Mouse (Mus musculus) heart, adult 2 months (tissue): Measurements from ENCODE around the gene Gata2. TPM values are rescaled to one million over a fixed set of nuclear protein-coding genes. Genes with fewer than 3 reads are reported as not detected.

ENCODE experiments used
- DNase-seq, 2 experiments: peaks; one replicate each; pipeline ENCODE4 v3.0.0; 2021
- H3K27ac ChIP-seq: fragments of 200-600 bp; 2 replicates; pipeline ENCODE4 v1.8.1; 2022
- H3K27me3 ChIP-seq: fragments of 200-500 bp; 2 replicates; pipeline ENCODE4 v1.6.1; 2012; ENCODE audit warnings: mild to moderate bottlenecking, low read length, inconsistent platforms, mixed read lengths; ENCODE audit not compliant: control insufficient read depth, insufficient read depth
- H3K36me3 ChIP-seq: fragments of 200-500 bp; 2 replicates; pipeline ENCODE4 v1.6.1; 2012; ENCODE audit warnings: low read length, inconsistent platforms; ENCODE audit not compliant: control insufficient read depth, insufficient read depth
- H3K4me1 ChIP-seq: fragments of 200-500 bp; 2 replicates; pipeline ENCODE4 v1.6.1; 2011; ENCODE audit warnings: low read length; ENCODE audit not compliant: control insufficient read depth, insufficient read depth
- H3K4me3 ChIP-seq: fragments of 200-600 bp; 2 replicates; pipeline ENCODE4 v1.8.1; 2022
- H3K79me2 ChIP-seq: fragments of 200-500 bp; replicated peaks from 2 replicates; pipeline ENCODE4 v1.6.1; 2012; ENCODE audit warnings: mild to moderate bottlenecking, inconsistent platforms, low read length, moderate library complexity, mixed read lengths; ENCODE audit not compliant: control insufficient read depth, insufficient read depth
- H3K9ac ChIP-seq: fragments of 200-500 bp; 2 replicates; pipeline ENCODE4 v1.6.1; 2012; ENCODE audit warnings: low read depth, mild to moderate bottlenecking, control low read depth, inconsistent platforms, low read length, mixed read lengths
- CTCF ChIP-seq: fragments of 200-600 bp; IDR thresholded peaks from 2 replicates; pipeline ENCODE4 v1.8.1; 2022; ENCODE audit warnings: antibody characterized with exemption, mild to moderate bottlenecking, moderate library complexity
- EP300 ChIP-seq: fragments of 200-500 bp; IDR thresholded peaks from 2 replicates; pipeline ENCODE4 v1.6.1; 2011; ENCODE audit warnings: low read depth, low read length, control low read depth; ENCODE audit not compliant: insufficient read depth
- POLR2A ChIP-seq: fragments of 200-500 bp; IDR thresholded peaks from 2 replicates; pipeline ENCODE4 v1.6.1; 2011; ENCODE audit warnings: mild to moderate bottlenecking, low read depth, low read length, control low read depth; ENCODE audit not compliant: insufficient read depth
- WGBS: fragments of 180-500 bp; shearing (Covaris S2); methylation state at CpG from one replicate; pipeline ENCODE4 v1.1.7; 2018; 5-methylcytosine and 5-hydroxymethylcytosine counted together
- intact Hi-C: fragments of 180-260 bp; cut with DNase I; formaldehyde crosslinking; loops from one replicate; pipeline ENCODE4 v1.15.1; 2025
- polyA plus RNA-seq: library from polyadenylated mRNA; depleted of rRNA; stranded (reverse); fragments of >200 nt; gene quantifications from 2 replicates; pipeline ENCODE4 v1.2.3, GENCODE M21; 2012
- total RNA-seq, 2 experiments: library from RNA; stranded (reverse); gene quantifications; 2 replicates each; pipeline ENCODE4 v1.2.3; 2021

Gata2 gene
- total and polyA plus RNA-seq, 3 experiments = 17.8 to 19.6 (median 18.7) TPM

- no peak for DNase-seq
- WGBS = 48% methylated on average over 7 of the region's 7 CpGs
- Histone ChIP-seq H3K9ac (no peak overlapping the region), H3K27ac (peak overlapping the region; percentile 85), H3K36me3 (peaks cover 10% of the 10 kb centered on the region), H3K4me3 (no peak overlapping the region), H3K79me2 (no peaks in the 10 kb centered on the region), H3K4me1 (peaks cover 7% of the 10 kb centered on the region), H3K27me3 (0 out of 2 replicates have a peak, but pooled peaks cover 2% of the 10 kb centered on the region)
- intact Hi-C loops = loop anchor here (2.0 kb wide), 1 partner anchor 20 kb away; no protein-coding TSS in a partner anchor
- no peak for TF ChIP-seq POLR2A
- no peak for TF ChIP-seq CTCF
- TF ChIP-seq EP300 = no peak
Observed at GRCm38 (mm10) chr6:88206566-88206965, 12.9 kb downstream of the Gata2 start.

DNA sequence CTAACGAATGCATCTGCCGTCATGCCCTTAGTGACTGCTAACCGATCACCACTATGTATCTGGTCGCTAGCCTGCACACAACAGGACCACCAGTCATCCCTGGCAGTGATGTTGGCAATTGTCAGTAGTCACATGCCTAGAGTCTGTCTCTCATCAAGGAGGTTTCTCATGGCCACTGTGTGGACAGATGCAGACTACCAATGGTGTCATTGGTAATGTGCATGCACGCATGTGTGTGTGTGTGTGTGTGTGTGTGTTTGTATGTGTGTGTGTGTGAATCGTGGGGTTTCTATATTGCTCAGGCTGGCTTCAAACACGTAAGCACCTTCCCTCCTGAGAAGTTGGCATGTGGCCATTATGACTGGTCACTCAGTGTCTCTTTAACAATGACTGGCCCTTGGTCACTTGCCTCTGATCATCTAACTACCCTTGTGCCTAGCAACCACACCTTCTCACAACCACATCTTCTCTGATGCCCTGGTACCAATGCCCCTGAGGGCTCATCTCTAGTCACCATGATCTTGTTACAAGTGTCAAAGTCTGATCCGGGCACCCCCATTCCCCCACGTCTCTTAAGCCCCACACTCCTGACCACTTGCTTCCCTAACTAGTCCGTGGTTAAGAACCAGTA is 13.8 kb downstream of the Gata2 start:
- 85% methylated on average over 10 of the region's 10 CpGs for WGBS
- intact Hi-C loops = loop anchor here (2.0 kb wide), 1 partner anchor 19 kb away; no protein-coding TSS in a partner anchor

GRCm38 (mm10) chr6:88208321-88208720 is 14.6 kb downstream of the Gata2 start:
- peaks cover 7% of the 10 kb centered on the region for H3K4me1 ChIP-seq
- peaks cover 10% of the 10 kb centered on the region for H3K36me3 ChIP-seq
- H3K27ac ChIP-seq = no peak overlapping the region
- TF ChIP-seq CTCF (no peak), POLR2A (no peak), EP300 (no peak)
- no peak for DNase-seq
- 0 out of 2 replicates have a peak, but pooled peaks cover 2% of the 10 kb centered on the region for H3K27me3 ChIP-seq
- no peaks in the 10 kb centered on the region for H3K79me2 ChIP-seq
- intact Hi-C loops = no loop called here
- H3K9ac ChIP-seq = no peak overlapping the region
- no peak overlapping the region for H3K4me3 ChIP-seq
- 83% methylated on average over 3 of the region's 3 CpGs for WGBS

More for the DNA sequence above, 13.8 kb downstream of the Gata2 start:
- no peak overlapping the region for H3K9ac ChIP-seq
- H3K36me3 ChIP-seq = peaks cover 10% of the 10 kb centered on the region
- H3K27me3 ChIP-seq = 0 out of 2 replicates have a peak, but pooled peaks cover 2% of the 10 kb centered on the region
- no peak for DNase-seq
- peaks cover 7% of the 10 kb centered on the region for H3K4me1 ChIP-seq
- H3K79me2 ChIP-seq = no peaks in the 10 kb centered on the region
- no peak overlapping the region for H3K4me3 ChIP-seq
- H3K27ac ChIP-seq = no peak overlapping the region
- no peak for TF ChIP-seq EP300
- no peak for TF ChIP-seq POLR2A
- TF ChIP-seq CTCF = no peak

- Histone ChIP-seq H3K27ac (no peak overlapping the region), H3K27me3 (0 out of 2 replicates have a peak, but pooled peaks cover under 1% of the 10 kb centered on the region), H3K79me2 (no peaks in the 10 kb centered on the region), H3K36me3 (peaks cover 10% of the 10 kb centered on the region), H3K9ac (no peak overlapping the region), H3K4me1 (peaks cover 7% of the 10 kb centered on the region), H3K4me3 (no peak overlapping the region)
- WGBS = 73% methylated on average over 5 of the region's 5 CpGs
- intact Hi-C loops = no loop called here
- no peak for DNase-seq
- no peak for TF ChIP-seq CTCF
- TF ChIP-seq EP300 = no peak
- no peak for TF ChIP-seq POLR2A
Observed at GRCm38 (mm10) chr6:88209453-88209852, 15.8 kb downstream of the Gata2 start.

- H3K79me2 ChIP-seq = no peaks in the 10 kb centered on the region
- H3K27me3 ChIP-seq = no peaks in the 10 kb centered on the region
- no peak overlapping the region for H3K4me3 ChIP-seq
- H3K27ac ChIP-seq = no peak overlapping the region
- peaks cover 8% of the 10 kb centered on the region for H3K36me3 ChIP-seq
- H3K4me1 ChIP-seq = peaks cover 4% of the 10 kb centered on the region
- WGBS = 72% methylated on average over 3 of the region's 3 CpGs
- DNase-seq = no peak
- H3K9ac ChIP-seq = no peak overlapping the region
- intact Hi-C loops = no loop called here
- TF ChIP-seq EP300 = no peak
- TF ChIP-seq POLR2A = no peak
- no peak for TF ChIP-seq CTCF
Observed at GRCm38 (mm10) chr6:88210182-88210581, 16.5 kb downstream of the Gata2 start.

- Histone ChIP-seq H3K4me1 (no peaks in the 10 kb centered on the region), H3K27me3 (no peaks in the 10 kb centered on the region), H3K36me3 (no peaks in the 10 kb centered on the region), H3K9ac (no peak overlapping the region), H3K27ac (no peak overlapping the region), H3K4me3 (no peak overlapping the region), H3K79me2 (no peaks in the 10 kb centered on the region)
- DNase-seq = no peak
- TF ChIP-seq POLR2A = no peak
- TF ChIP-seq EP300 = no peak
- no peak for TF ChIP-seq CTCF
- intact Hi-C loops = no loop called here
- 63% methylated on average over 6 of the region's 6 CpGs for WGBS
Observed at GRCm38 (mm10) chr6:88215797-88216196, 22.1 kb downstream of the Gata2 start.
